Mouse (Mus musculus) gastrocnemius, postnatal 36 days (tissue): ENCODE results near the gene Polr3b. TPM values are rescaled to one million over a fixed set of nuclear protein-coding genes. Genes with fewer than 3 reads are reported as not detected.

Source experiments
- DNase-seq, 2 experiments: peaks; one replicate each; pipeline ENCODE4 v3.0.0; 2022
- intact Hi-C: fragments of 180-260 bp; cut with DNase I; formaldehyde crosslinking; loops from one replicate; pipeline ENCODE4 v1.15.1; 2025
- total RNA-seq, 2 experiments: library from RNA; stranded (reverse); gene quantifications; 2 replicates each; pipeline ENCODE4 v1.2.3; 2021

The Polr3b gene
- total RNA-seq, 2 experiments from 2014 or later = 8.2 to 10.9 TPM

DNA sequence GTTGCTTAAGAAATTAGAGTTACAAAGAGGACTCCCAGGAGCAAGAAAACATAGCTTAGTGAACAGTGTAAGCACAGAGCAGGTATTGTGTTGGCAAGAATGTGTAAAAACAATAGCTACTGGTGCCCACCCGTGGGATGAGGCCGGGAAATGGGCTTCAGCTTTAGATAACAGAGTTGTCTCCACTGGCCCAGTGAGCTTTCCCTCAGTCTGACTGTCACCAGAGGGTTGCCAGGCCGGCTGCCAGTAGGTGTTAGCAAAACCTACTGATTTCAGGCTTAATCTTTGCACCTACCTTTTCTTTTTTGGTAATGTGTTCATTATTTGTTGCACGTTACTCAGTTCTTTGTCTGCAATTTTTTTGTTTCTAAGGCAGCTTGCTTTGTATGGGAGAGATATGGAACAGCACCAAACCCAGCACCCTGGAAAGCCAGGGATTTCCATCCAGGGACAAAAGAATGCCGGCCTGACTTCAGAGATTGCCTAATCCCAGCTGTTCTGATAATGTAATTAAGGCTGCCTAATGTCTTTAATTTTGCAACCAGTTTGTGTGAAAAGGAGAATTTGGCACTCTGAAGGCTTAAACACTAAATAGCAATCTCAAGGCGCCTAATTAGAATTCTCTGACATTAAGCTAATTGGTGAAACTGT, 35.5 kb downstream of the Polr3b start:
- intact Hi-C loops = no loop called here
- no peak for DNase-seq

DNA sequence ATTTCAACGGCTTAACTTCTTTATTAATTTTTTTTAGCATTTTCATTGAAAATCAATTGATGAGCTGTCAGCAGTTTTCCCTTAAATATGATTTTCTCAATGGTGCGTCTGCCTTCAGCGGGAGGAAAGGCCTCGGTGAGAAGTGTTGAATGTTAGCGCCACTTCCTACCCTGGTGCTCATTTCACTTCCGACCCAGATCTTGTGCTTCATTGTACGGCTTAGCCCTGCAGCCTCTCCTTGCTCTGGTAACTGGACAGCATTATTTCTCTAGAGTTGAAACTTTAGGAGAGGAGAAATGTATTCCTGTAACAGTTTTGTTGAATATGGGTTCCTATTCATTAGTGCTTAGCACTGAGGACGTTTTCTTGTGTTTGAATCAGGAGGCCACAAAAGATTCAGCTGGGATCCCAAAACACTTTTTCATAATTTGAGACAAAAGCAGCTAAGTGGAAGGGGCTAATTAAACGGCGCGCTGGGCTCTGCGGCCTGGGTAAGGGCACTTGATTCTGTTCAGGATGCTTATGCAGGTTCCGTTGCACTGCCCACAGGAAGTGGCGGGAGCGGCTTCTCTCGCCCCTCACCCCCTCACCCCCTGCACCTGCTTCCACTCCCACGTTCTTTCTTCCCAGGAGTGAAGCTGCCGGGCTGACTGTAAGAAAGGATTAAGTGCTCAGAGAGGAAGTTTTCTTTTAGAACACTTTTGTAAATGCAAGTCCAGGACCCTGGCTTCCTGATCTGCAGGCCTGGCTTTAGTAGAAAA, 36.2 kb downstream of the Polr3b start:
- no peak for DNase-seq
- intact Hi-C loops = no loop called here

DNA sequence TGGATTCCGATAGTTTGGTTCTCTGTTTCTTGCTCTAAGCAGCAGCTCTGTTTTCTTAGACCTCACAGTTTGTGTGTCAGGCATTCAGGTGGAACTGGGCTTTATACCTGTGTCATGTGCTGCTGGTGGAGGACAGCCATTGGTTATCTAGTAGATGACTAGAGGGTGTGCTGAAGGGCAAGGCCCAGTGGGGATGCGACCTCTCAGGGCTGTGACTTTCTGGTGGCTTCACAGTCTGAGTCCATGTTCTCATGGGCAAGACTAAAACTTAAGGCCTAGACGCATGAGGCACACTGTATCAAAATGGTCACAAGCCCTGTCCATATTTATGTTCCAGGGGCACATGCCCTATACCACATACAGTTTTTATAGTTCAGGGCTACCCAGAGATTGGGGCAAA, 37.2 kb downstream of the Polr3b start:
- intact Hi-C loops = no loop called here
- no peak for DNase-seq

- no peak for DNase-seq
- intact Hi-C loops = no loop called here
Measured at GRCm38 (mm10) chr10:84662138-84662537, 40.0 kb downstream of the Polr3b start.

- intact Hi-C loops = no loop called here
- no peak for DNase-seq
Measured at GRCm38 (mm10) chr10:84665713-84666260, 43.7 kb downstream of the Polr3b start.

DNA sequence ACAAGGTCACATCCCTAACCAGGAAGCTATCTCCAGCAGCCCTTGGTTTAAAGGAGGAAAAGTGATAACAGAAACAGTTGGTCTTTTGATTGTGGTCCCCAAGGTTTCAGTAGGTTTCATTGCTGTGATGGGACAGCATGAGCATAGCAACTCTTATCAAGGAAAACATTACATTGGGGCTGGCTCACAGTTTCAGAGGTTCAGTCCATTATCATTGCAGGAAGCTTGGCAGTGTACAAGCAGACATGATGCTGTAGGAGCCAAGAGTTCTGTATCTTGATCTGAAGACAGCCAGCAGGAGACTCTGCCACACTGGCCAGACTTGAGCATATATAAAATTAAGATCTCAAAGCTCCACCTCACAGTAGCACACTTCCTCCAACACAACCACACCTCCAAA, 53.6 kb downstream of the Polr3b start:
- no peak for DNase-seq
- intact Hi-C loops = no loop called here

DNA sequence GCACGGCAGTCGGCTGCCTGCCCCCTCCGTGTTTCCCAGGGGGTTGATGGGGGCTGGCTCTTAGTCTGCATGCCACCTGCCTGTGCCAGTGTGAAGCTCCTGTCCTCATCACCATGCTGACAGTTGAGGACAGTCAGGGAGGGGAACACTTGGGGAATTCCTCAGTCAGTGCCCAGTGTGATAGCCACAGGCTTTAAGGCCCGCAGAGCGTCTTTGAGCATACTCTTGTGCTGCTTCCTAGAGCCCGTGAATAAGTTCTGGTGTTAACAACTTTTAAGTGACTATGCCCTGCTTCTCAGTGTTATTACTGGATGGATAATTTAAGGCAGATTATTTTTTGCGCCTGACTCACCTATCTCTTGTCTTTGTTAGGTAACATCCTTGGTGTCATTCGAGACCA, 54.4 kb downstream of the Polr3b start:
- DNase-seq = no peak
- intact Hi-C loops = no loop called here

GRCm38 (mm10) chr10:84677871-84678270, 55.8 kb downstream of the Polr3b start:
- intact Hi-C loops = no loop called here
- no peak for DNase-seq

- intact Hi-C loops = no loop called here
- DNase-seq = no peak
Measured at GRCm38 (mm10) chr10:84678441-84678840, 56.3 kb downstream of the Polr3b start.

DNA sequence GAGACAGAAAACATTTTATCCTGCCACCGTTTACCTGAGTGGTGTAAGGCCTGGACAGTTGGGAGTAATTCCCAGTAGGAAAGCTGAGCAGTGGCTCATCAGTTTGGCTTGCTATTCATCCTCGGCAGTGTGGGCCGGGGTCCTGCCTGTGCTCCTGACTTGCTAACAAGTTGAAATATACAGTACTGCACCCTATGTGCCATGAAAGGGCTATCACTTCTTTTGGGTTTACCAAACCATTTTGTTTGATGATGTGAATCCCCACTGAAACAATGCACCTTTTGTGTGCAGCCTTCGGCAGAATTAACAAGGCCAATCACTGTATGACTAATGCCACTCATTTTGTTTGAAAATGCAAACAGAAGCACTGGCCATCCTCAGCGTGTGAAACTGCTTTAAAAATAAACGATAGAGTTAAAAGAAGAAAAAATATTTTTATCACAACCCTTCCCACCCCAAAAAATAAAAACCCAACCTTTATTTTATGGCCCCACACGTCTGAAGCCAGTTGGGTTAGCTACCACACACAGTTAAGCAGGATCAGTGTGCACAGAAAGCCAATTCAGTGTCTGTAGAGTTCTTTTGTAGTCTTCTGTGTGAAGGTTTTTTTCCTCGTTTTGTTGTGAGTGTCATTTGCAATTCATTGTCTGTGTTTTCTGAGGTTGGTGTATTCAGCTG, 63.5 kb downstream of the Polr3b start:
- no peak for DNase-seq
- intact Hi-C loops = loop anchor here (2.0 kb wide), 1 partner anchor 31 kb away; no protein-coding TSS in a partner anchor

- intact Hi-C loops = no loop called here
- DNase-seq = no peak
Measured at GRCm38 (mm10) chr10:84686122-84686497, 64.0 kb downstream of the Polr3b start.

DNA sequence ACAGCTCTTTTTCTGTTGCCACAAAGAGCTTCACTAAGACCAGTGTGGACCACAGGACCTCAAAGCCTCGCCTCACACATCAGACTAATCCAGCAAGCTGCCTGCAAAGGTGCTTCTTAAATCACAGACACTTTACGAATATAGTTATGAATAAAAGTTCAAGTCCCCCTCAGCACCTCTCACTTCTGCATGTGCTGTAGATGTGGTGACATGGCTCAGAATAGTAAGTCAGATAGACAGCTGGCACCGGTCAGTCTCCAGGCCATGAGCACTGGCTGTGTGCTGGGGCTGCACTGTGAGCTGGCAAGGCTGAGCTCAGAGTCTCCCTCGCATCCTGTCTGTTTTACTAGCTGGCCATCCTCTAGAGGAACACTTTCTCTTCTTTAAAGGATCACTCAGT, 64.6 kb downstream of the Polr3b start:
- intact Hi-C loops = no loop called here
- DNase-seq = no peak

DNA sequence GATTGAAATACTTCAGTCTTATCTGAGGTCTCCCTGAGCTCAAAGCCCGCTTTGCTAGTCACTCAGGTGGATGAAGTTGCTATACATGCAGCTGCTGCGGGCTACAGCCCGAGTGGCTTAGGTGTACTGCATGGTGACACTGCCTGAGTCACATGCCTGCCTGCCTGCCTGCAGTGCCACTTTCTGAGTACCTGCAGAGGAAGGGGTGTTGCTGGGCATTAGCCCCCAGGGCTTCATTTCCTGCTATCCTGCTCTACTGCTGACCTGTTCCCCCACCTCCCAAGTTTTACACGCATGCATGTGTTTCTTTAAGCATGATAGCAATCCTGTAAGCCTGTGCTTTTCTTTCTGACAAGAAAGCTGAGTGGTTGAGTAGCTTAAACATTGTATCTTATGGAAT, 65.6 kb downstream of the Polr3b start:
- intact Hi-C loops = no loop called here
- no peak for DNase-seq

DNA sequence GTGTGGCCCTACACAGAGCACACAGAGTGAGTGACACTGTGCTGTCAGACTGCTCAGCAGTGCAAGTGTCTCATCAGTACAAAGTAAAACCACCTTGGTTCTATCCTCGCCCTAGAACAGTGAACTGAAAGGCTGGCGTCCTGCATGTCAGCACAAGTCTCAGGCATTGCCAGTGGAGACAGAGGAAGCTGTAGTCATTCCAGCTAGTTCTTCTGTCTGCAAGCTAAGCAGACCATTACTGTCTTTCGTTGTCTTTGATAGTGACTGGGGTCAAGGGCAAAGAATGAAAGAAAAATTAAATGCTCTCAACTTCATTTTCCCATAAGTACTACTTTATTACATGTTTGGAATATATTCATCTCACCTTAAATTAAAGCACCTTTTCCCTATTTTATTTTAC, 67.8 kb downstream of the Polr3b start:
- intact Hi-C loops = no loop called here
- DNase-seq = no peak

DNA sequence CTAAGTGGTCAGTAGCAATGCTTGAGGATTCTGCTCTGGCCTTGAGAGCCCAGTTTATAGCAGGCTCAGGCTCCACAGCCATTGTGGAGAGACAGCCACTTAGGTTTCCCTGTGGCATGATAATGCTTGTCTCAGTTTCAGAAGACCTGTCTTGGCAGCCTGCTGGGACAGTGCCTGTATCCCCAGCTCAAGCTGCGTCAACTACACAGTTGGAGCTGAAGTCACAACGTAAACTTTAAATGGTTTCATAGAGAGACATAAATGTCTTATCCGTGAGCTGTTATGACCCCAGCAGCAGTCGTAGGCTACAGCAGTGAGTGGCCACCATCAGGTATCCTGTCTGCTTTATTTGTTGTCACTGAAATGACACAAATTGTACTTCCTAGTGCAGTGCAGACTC, 68.7 kb downstream of the Polr3b start:
- intact Hi-C loops = no loop called here
- no peak for DNase-seq

- intact Hi-C loops = no loop called here
- no peak for DNase-seq
Measured at GRCm38 (mm10) chr10:84691692-84692091, 69.6 kb downstream of the Polr3b start.

- intact Hi-C loops = no loop called here
Measured at GRCm38 (mm10) chr10:84693841-84694638, 71.9 kb downstream of the Polr3b start.

GRCm38 (mm10) chr10:84700236-84700987, 78.3 kb downstream of the Polr3b start:
- intact Hi-C loops = no loop called here
- DNase-seq = no peak

More at GRCm38 (mm10) chr10:84693841-84694638, 71.9 kb downstream of the Polr3b start:
- DNase-seq = no peak

DNA sequence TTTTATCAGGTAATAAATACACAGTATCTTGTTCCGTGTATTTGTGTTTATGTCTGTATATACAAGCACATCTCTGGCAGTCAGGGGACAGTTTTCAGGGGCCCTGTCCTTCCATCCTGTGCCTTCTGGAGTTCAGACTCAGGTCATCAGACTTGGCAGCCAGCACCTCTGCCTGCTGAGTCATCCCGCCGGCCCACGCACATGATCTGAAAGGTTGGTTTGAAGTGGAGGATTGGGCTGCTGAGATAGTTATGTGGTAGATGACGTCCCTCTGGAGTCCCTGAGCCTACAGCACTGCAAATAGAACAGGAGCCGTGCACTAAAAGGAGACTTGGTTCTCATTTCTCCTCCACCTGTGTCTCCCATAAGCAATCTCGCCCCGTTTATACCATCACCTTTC, 79.0 kb downstream of the Polr3b start:
- intact Hi-C loops = no loop called here
- peak; percentile 21 to 36 for DNase-seq

GRCm38 (mm10) chr10:84702115-84702514, 80.0 kb downstream of the Polr3b start:
- DNase-seq = no peak
- intact Hi-C loops = no loop called here
